Mouse (Mus musculus) CH12.LX (cell line): ENCODE results near the gene Mfsd14b. TPM values are rescaled to one million over a fixed set of nuclear protein-coding genes. Genes with fewer than 3 reads are reported as not detected.

Experiments used
- DNase-seq: peaks from one replicate; pipeline ENCODE4 v3.0.0-alpha.2; 2013; ENCODE audit errors: extremely low read depth
- H3K27ac ChIP-seq: 2 replicates; pipeline ENCODE4 v1.5.1; 2012; ENCODE audit warnings: low read depth, mild to moderate bottlenecking, control low read depth, moderate library complexity; ENCODE audit not compliant: insufficient read depth
- H3K27me3 ChIP-seq: replicated peaks from 2 replicates; pipeline ENCODE3; 2012; ENCODE audit warnings: inconsistent platforms
- H3K36me3 ChIP-seq, 2 experiments: replicated peaks in 1 of 2; 2 replicates each; pipeline versions ENCODE3 to v1.6.1; 2012; ENCODE audit warnings: inconsistent platforms in 1 of 2, low read length in 1 of 2, mild to moderate bottlenecking in 1 of 2, mixed read lengths in 1 of 2, moderate library complexity in 1 of 2; ENCODE audit not compliant: control insufficient read depth in 1 of 2, insufficient read depth in 1 of 2
- H3K4me1 ChIP-seq, 2 experiments: 2 replicates each; pipeline ENCODE4 v1.6.1; 2012; ENCODE audit warnings: inconsistent platforms in 1 of 2, moderate library complexity in 1 of 2; ENCODE audit not compliant: insufficient read depth in 2 of 2, control insufficient read depth in 1 of 2
- H3K4me2 ChIP-seq: 2 replicates; pipeline ENCODE4 v1.6.1; 2012; ENCODE audit warnings: low read depth, mild to moderate bottlenecking, control low read depth; ENCODE audit not compliant: poor library complexity, insufficient read depth, severe bottlenecking
- H3K4me3 ChIP-seq, 3 experiments: fragments of 150-350 bp in 1 of 3; sonication (generic) in 1 of 3; replicated peaks in 1 of 3; 2 replicates each; pipeline versions ENCODE3 to v1.5.1; 2011 to 2012; ENCODE audit warnings: low read depth in 2 of 3, low read length in 2 of 3, mild to moderate bottlenecking in 2 of 3, moderate library complexity in 2 of 3, control low read depth in 1 of 3, improper control_type of control experiment in 1 of 3, inconsistent platforms in 1 of 3, mixed read lengths in 1 of 3; ENCODE audit not compliant: poor library complexity in 1 of 3
- H3K79me2 ChIP-seq: replicated peaks from 2 replicates; pipeline ENCODE4 v1.6.1; 2012; ENCODE audit warnings: mild to moderate bottlenecking, moderate library complexity; ENCODE audit not compliant: control insufficient read depth, poor library complexity, insufficient read depth, severe bottlenecking; ENCODE audit errors: extremely low read depth
- H3K9ac ChIP-seq: 2 replicates; pipeline ENCODE4 v1.6.1; 2012; ENCODE audit warnings: low read depth, mild to moderate bottlenecking, control low read depth, moderate library complexity; ENCODE audit not compliant: insufficient read depth
- H3K9me3 ChIP-seq: replicated peaks from 2 replicates; pipeline ENCODE3; 2012; ENCODE audit warnings: low read length, inconsistent platforms, mixed read lengths
- BHLHE40 ChIP-seq: IDR thresholded peaks from 2 replicates; pipeline ENCODE4 v1.6.1; 2011; ENCODE audit warnings: mild to moderate bottlenecking, low read depth, low read length, improper control_type of control experiment
- CHD1 ChIP-seq: IDR thresholded peaks from 2 replicates; pipeline ENCODE4 v1.6.1; 2012; ENCODE audit warnings: low read depth, low read length, improper control_type of control experiment, inconsistent platforms
- E2F4 ChIP-seq: IDR thresholded peaks from 2 replicates; pipeline ENCODE4 v1.6.1; 2011; ENCODE audit warnings: low read depth, low read length, improper control_type of control experiment; ENCODE audit not compliant: insufficient replicate concordance
- ELF1 ChIP-seq: IDR thresholded peaks from 2 replicates; pipeline ENCODE4 v1.6.1; 2014; ENCODE audit warnings: low read depth, mild to moderate bottlenecking, inconsistent platforms, low read length, improper control_type of control experiment
- ETS1 ChIP-seq: conservative IDR thresholded peaks from 2 replicates; pipeline ENCODE4 v1.6.1; 2012; ENCODE audit warnings: low read depth, mild to moderate bottlenecking, inconsistent platforms, low read length, improper control_type of control experiment, moderate library complexity
- GABPA ChIP-seq: IDR thresholded peaks from 2 replicates; pipeline ENCODE4 v1.6.1; 2012; ENCODE audit warnings: low read depth, low read length, improper control_type of control experiment, inconsistent platforms; ENCODE audit not compliant: insufficient replicate concordance
- HCFC1 ChIP-seq: IDR thresholded peaks from 2 replicates; pipeline ENCODE4 v1.6.1; 2012; ENCODE audit warnings: low read depth, mild to moderate bottlenecking, inconsistent platforms, low read length, improper control_type of control experiment
- JUN ChIP-seq: IDR thresholded peaks from 2 replicates; pipeline ENCODE4 v1.6.1; 2011; ENCODE audit warnings: low read depth, mild to moderate bottlenecking, low read length, improper control_type of control experiment, moderate library complexity; ENCODE audit not compliant: insufficient read depth
- JUND ChIP-seq: conservative IDR thresholded peaks from 2 replicates; pipeline ENCODE4 v1.6.1; 2011; ENCODE audit warnings: low read depth, low read length, improper control_type of control experiment
- MAX ChIP-seq: IDR thresholded peaks from 2 replicates; pipeline ENCODE4 v1.6.1; 2011; ENCODE audit warnings: low read length, improper control_type of control experiment
- MYC ChIP-seq: IDR thresholded peaks from 2 replicates; pipeline ENCODE4 v1.6.1; 2011; ENCODE audit warnings: low read depth, mild to moderate bottlenecking, improper control_type of control experiment, low read length
- NELFE ChIP-seq: IDR thresholded peaks from 2 replicates; pipeline ENCODE4 v1.6.1; 2011; ENCODE audit warnings: low read depth, low read length, improper control_type of control experiment
- PAX5 ChIP-seq: IDR thresholded peaks from 2 replicates; pipeline ENCODE4 v1.6.1; 2012; ENCODE audit warnings: low read length, inconsistent platforms, mixed read lengths
- SIN3A ChIP-seq: IDR thresholded peaks from 2 replicates; pipeline ENCODE4 v1.6.1; 2012; ENCODE audit warnings: low read length, improper control_type of control experiment, inconsistent platforms
- SMC3 ChIP-seq: IDR thresholded peaks from 2 replicates; pipeline ENCODE4 v1.6.1; 2011; ENCODE audit warnings: low read depth, low read length, improper control_type of control experiment
- TBP ChIP-seq: conservative IDR thresholded peaks from 2 replicates; pipeline ENCODE4 v1.6.1; 2011; ENCODE audit warnings: low read depth, low read length, improper control_type of control experiment
- TCF12 ChIP-seq: IDR thresholded peaks from 2 replicates; pipeline ENCODE4 v1.6.1; 2014; ENCODE audit warnings: low read depth, mild to moderate bottlenecking, inconsistent platforms, low read length, improper control_type of control experiment
- USF1 ChIP-seq: IDR thresholded peaks from 2 replicates; pipeline ENCODE4 v1.6.1; 2014; ENCODE audit warnings: low read depth, mild to moderate bottlenecking, inconsistent platforms, low read length, improper control_type of control experiment
- ZMIZ1 ChIP-seq: IDR thresholded peaks from 2 replicates; pipeline ENCODE4 v1.6.1; 2012; ENCODE audit warnings: low read depth, mild to moderate bottlenecking, inconsistent platforms, low read length, improper control_type of control experiment
- ZNF384 ChIP-seq: IDR thresholded peaks from 2 replicates; pipeline ENCODE4 v1.6.1; 2012; ENCODE audit warnings: low read depth, low read length, improper control_type of control experiment, inconsistent platforms
- dilution Hi-C: fragments of 300-500 bp; cut with MboI; formaldehyde crosslinking; loops from 2 replicates; pipeline ENCODE4 v1.14.3; 2020; ENCODE audit warnings: low sequenced_read_pairs; ENCODE audit not compliant: extremely low pct_unique_long_range_greater_than_20kb, extremely low pct_ligation_motif_present
- in situ Hi-C: fragments of 300-500 bp; cut with MboI; formaldehyde crosslinking; loops from 3 replicates; pipeline ENCODE4 v1.14.3; 2019; ENCODE audit warnings: low sequenced_read_pairs, low pct_ligation_motif_present, low pct_unique_long_range_greater_than_20kb, mixed read lengths
- polyA plus RNA-seq: library from polyadenylated mRNA; unstranded; fragments of >175 nt; gene quantifications from 2 replicates; pipeline ENCODE4 v1.2.1, GENCODE M21; 2012; ENCODE audit warnings: low read depth; ENCODE audit not compliant: insufficient read length
- total RNA-seq, 2 experiments: library from RNA; depleted of rRNA; stranded (reverse); fragments of 300-350 nt in 1 of 2; fragments of >200 nt in 1 of 2; gene quantifications; 2 replicates each; pipeline ENCODE4 v1.2.3; 2012 to 2014

Gene Mfsd14b
- total and polyA plus RNA-seq, 3 experiments = 25.5 to 51.5 (median 26.1) TPM

DNA sequence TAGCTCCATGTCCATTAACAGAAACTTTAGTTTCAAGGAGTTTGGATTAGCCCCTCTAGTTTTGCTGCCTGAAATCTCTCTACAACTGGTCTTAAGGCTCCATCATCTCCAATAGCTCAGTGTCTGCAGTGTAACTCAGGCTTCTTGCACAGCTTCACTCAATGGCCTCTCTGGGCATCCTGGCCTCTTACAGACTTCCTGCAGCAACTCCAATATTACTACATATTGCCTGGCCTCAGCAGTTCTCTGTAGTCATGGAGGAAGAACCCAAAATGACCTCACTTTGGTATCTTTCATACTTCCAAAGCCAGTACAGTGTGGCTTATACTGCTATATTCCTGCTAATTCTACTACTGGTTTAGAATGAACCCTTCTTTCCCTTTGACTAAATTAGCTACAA is 15.8 kb downstream of the Mfsd14b start:
- no peak for DNase-seq
- in situ Hi-C loops = no loop called here
- dilution Hi-C loops = no loop called here
- Histone ChIP-seq H3K27ac (no peak overlapping the region), H3K9ac (no peak overlapping the region), H3K27me3 (no peaks in the 10 kb centered on the region), H3K79me2 (peaks cover 3% of the 10 kb centered on the region), H3K9me3 (no peaks in the 10 kb centered on the region), H3K4me2 (no peak overlapping the region), H3K36me3 (peaks cover 0 to 23% of the 10 kb centered on the region in 2 experiments), H3K4me1 (peaks cover 0 to 6% of the 10 kb centered on the region in 2 experiments; a peak in 1 of 4 replicates), H3K4me3 (no peak overlapping the region)
- TF ChIP-seq ELF1 (no peak), SMC3 (no peak)

DNA sequence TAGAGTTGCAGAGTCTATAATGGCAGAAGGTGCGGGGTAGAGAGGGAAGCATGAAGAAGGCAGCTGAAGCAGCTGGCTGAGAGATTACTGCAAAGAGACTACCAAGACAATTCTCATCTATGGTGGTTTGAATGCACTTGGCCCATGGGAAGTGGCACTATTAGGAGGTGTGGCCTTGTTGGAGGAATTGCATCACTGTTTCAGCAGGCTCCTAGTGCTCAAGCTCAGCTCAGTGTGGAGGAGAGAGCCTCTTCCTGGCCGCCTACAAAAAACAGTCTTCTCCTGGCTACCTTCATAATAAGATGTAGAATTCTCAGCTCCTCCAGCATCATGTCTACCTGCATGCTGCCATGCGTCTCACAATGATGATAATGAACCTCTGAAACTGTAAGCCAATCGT is 16.9 kb downstream of the Mfsd14b start:
- no peak overlapping the region for H3K9ac ChIP-seq
- dilution Hi-C loops = no loop called here
- peaks cover 0 to 26% of the 10 kb centered on the region in 2 experiments for H3K36me3 ChIP-seq
- no peak for DNase-seq
- no peak overlapping the region for H3K27ac ChIP-seq
- H3K79me2 ChIP-seq = peaks cover 3% of the 10 kb centered on the region
- no peaks in the 10 kb centered on the region for H3K9me3 ChIP-seq
- H3K4me1 ChIP-seq = no peaks in the 10 kb centered on the region
- no peaks in the 10 kb centered on the region for H3K27me3 ChIP-seq
- H3K4me2 ChIP-seq = no peak overlapping the region
- in situ Hi-C loops = no loop called here
- no peak overlapping the region for H3K4me3 ChIP-seq
- TF ChIP-seq TBP (no peak), PAX5 (no peak), CHD1 (no peak), JUN (no peak), ETS1 (no peak), BHLHE40 (no peak), E2F4 (no peak), GABPA (no peak), ELF1 (no peak), ZMIZ1 (no peak), USF1 (no peak), SIN3A (no peak), MAX (no peak), MYC (no peak), ZNF384 (no peak), NELFE (no peak), TCF12 (no peak), HCFC1 (no peak), JUND (no peak)
